Mouse (Mus musculus): ENCODE data around the gene Rpl13a.

The Rpl13a gene

DNA sequence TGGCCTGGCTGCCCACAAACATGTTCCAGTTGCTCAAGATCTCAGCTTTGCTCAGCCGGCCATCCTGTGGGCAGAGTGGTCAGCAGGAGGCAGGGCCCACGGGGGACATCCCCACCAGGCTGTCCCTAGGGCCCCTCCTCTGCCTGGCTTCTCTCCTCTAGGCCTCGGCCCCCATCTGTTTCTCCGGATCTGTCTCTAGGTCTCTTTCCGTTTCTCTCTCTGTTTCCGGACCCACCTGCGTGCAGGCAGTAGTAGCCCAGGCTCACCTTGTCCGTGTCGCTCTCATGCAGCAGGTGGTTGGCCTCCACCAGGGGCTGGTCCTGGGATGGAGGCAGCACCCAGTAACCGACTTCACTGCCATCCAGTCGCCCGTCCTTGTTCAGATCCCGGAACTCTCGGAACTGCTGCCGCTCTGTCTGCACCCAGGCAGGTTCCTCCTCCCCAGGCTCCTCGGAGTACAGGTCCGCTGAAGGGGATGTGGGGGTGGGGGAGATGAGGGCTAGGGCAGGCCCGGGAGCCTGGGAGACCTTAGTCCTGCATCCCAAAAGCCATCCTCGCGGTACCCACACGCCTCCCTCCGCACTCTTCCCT, 45.2 kb downstream of the Rpl13a start:
- no peak for DNase-seq

GRCm38 (mm10) chr7:45082401-45083299, 45.9 kb downstream of the Rpl13a start:
- DNase-seq, result peak; percentile 83

DNA sequence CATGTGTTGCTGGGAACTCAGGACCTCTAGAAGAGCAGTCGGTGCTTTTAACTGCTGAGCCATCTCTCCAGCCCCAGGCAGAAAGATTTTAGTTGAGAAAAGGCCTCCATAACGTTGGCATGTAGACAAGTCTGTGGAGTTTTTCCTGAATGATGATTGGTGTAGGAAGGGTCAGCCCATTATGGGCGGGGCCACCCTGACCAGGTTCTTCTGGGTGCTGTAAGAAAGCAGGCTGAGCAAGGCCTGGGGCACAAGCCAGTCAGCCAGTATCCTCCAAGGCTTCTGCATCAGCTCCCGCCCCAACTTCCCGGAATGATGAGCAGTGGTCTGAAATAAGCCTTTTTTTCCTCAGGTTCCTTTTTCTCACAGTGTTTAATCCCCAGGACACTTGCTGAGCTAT, 47.5 kb downstream of the Rpl13a start:
- no peak for DNase-seq

- DNase-seq, result peak; percentile 94
Observed at GRCm38 (mm10) chr7:45079856-45080255, 48.7 kb downstream of the Rpl13a start.

DNA sequence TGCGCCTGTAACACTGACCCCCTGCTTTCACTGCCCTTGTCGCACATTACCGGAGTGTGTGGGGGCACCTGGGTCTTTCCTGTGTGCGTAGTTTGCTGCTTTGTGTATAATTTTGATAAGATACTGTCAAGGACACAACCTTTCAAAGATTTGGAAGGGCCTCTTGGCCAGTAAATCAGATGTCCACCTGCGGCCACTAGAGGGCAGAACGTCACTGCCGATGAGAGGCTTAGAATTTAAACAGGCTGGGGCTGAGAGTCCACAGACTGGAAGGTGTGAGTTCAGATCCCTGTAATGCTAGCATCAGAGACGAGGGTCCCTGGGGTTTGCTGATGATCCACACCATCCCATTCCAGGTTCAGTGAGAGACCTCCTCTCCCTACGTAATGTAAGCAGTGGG, 50.0 kb downstream of the Rpl13a start:
- DNase-seq, result peak; percentile 86

DNA sequence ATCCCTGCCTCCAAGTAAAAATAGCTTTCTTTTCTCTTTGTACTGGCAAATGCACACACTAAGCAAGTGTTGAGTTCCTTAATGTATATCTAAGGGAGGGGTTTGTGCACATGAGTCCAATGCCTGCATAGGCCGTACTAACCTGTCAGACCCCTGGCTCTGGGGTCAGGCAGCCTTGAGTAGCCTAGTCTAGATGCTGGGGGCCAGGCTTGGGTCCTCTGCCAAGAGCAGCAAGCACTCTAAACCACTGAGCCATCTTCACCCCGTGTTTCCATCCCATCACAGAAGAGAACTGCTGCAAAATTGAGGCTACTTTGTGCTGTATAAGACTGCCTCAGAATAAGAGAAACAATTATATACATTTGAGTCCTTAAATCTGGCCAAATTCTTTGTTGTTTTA, 50.7 kb downstream of the Rpl13a start:
- DNase-seq, result no peak

DNA sequence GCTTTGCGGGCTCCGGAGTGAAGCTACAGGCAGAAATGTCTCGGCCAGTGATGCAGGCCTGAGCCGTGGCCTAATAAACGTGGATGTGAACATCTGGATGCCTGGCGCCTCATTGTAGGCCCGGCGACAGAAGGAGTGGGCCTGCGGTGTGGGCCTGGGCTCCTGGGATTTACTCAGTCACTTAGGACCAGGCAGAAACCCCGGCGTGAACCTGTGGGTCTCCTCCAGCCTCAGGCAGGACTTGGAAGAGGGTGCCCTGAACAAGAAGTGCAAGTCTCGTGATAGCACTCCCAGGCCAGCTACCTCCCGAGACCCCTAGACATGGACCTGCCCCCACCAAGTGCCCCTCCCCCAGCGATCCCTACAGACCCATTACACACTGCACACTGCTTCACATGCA, 51.2 kb downstream of the Rpl13a start:
- DNase-seq, result no peak

GRCm38 (mm10) chr7:45076501-45076900, 52.1 kb downstream of the Rpl13a start:
- no peak for DNase-seq
